Mouse (Mus musculus): ENCODE results near the gene Mtmr14. TPM values are rescaled to one million over a fixed set of nuclear protein-coding genes. Genes with fewer than 3 reads are reported as not detected.

Gene Mtmr14
- 40.7 and 42.7 TPM in 2 replicates for polyA plus RNA-seq (2015; fragmentation: Nextera tagmentation; extraction: Ambion mirVana)

DNA sequence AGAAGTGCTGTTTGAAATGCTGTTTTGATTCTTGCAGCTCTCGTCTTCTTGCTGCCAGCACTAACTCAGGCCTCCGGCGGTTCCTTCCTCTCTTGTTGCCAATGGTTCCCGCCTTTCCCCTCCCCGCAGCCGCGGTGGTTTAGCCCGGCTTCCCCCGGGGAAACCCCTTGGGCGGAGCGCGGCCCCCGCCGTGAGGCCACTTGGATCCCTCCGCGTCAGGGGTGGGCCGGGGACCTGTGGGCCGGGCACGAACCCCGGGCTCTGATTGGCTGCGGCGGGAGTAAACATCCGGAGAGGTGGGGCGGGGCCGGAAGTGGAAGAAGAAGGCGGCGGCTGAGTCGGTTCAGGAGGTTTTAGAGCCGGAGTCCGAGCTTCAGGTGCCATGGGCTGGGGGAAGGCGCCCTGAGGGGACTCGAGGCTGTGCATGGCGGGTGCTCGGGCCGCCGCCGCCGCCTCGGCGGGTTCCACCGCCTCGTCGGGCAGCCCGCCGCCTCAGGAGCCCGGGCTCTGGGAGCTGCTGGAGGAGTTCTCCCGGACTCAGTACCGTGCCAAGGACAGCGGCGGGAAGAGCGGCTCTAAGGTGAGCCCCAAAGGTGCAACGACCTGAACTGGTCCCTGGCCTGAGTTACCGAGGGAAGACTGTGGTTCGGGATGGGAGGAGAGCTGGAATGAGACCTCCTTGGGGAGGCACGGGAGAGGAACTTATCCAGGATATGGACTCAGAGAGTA lies at the start of gene Mtmr14:
Gene Mtmr14 (plus strand): TSS at position 302 of the 729 bp plus-strand sequence.

DNA sequence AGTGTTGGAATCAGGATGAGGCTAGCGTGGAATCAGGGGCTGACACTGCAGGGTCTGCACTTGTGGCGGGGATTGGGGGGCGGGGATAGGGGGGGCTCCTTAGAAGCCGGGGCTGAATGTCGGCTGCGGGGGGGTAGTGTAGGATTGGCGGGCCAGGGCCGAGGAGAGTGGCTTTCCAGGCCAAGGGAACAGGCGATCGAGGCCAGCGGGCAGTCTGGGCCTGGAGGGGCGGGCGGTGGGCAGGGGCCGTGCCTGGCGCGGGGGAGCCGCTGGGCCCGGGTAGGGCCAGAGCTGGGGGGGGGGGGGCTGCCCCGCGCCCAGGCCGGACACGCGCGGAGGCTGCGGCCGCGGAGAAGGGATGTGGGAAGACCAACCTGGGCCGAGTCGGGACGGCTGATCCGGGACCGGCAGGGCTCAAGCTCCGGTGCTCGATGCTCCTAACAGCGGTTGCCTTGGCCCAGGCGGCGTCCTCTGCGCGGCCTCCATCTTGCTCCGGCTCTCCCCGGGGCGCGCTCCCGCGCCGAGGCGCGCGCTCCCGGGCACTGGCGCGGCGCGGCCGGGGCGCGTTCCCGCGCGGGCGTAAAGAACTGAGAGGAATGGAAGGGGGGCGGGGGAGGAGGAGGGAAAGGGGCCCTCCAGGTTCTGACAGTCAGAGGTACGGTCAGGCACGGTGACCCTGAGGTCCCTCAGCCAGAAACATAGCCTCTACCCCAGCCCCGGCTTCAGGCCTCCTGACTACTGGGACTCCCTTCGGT lies 42.6 kb upstream of the Mtmr14 start, which contains the start of gene Lhfpl4:
Gene Lhfpl4 (minus strand): TSS at position 544 of the 755 bp plus-strand sequence.

DNA sequence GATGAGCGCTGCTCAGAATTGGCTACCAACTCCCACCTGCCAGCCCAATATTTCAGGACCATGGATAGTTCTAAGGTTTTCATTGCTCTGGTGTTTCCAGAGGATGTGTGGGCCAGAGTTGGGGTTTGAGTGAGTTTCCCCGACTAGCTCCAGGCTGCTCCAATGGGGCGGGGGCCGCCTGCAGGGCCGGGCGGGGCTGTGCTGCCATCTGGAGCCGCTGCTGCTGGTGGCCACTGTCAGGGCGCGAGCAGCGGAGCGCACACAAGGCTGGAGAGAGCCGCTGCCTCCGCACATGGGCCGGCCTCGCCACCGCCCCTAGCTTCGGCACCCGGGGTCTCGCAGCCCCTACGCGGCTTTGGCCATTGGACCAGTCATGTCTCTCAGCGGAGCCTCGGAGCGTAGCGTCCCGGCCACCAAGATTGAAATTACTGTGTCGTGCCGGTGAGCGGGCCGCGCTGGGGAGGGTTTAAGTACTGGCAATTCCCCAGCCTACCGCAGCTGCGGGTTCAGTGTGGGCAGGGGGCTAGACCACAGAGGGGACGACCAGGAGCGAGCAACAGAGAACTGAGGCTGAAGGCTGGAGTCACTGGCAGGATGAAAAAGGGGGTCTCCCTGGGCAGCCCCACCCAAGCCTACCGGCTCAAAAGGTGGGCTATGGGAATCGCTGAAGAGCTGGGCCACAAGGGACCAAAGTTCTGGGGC lies 44.6 kb downstream of the Mtmr14 start, which contains the start of gene Cpne9:
Gene Cpne9 (plus strand): TSS at position 207 of the 702 bp plus-strand sequence.

DNA sequence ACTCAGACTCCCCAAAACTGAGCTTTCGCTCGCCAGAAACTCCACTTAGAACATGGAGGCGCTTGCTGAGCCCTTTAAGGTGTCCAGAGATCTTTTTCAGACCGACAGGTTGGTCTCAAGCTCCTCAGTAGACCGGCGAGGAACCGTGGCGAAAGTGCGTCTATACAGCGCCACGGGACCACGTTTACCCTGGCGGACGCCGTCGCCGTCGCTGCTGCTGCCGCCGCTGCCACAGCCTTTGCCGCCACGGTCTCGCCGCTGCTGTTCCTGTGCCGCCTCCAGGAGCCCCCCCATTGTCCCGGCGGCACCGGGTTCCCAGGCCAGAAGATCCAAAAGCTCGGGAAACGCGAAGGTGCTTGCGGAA lies 69.3 kb downstream of the Mtmr14 start, which contains the start of gene Brpf1:
Gene Brpf1 (plus strand): TSS at position 152 of the 364 bp plus-strand sequence.

DNA sequence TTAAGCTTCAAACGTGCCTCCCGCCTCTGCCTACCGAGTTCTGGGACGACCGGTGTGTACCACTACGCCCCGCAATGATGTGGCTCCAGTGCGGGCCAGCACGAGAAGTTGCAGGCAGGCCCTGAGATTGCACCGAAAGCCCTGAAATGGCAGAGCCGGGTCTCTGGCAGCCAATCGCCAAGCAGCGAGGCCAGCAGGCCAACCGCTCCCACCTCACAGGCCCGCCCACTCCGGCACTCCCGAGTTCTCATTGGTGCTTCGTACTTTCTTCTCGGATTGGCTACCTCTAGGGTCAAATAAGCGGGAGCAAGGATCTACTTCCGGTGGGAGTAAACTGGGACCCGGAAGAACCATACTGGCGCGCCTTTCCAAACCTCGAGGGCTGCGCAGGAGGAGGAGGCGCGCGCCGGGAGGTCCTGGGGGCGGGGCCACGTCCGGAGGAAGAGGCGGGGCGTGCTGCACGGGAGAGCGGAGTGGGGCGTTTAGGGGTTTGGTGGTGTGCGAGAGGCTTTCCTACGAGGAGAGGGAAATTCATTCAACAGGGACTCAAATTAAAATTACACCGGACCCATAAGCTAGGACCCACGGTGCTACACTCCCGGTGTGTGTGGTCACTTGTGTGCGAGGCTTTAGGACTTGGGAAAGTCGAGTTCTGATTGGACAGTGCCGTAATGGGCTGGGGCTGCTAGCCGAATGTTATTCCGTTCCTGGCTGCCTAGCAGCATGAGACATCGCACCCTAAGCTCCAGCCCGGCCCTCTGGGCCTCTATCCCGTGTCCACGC lies 89.1 kb downstream of the Mtmr14 start, which contains the start of gene Ogg1:
Gene Ogg1 (plus strand): TSS at position 440 of the 783 bp plus-strand sequence.

Other genes with a start within 250 kb of the Mtmr14 start
- gene Thumpd3, start 191.6 kb upstream of the Mtmr14 start, polyA plus RNA-seq (2015; fragmentation: Nextera tagmentation; extraction: Ambion mirVana): 30.1 and 33.1 TPM in 2 replicates
- gene Setd5, start 160.5 kb upstream of the Mtmr14 start, polyA plus RNA-seq (2015; fragmentation: Nextera tagmentation; extraction: Ambion mirVana): 35.8 and 47.0 TPM in 2 replicates
- gene Lhfpl4, start 42.5 kb upstream of the Mtmr14 start, polyA plus RNA-seq (2015; fragmentation: Nextera tagmentation; extraction: Ambion mirVana): 0.42 and 0.46 TPM in 2 replicates
- gene Cpne9, start 44.5 kb downstream of the Mtmr14 start, polyA plus RNA-seq (2015; fragmentation: Nextera tagmentation; extraction: Ambion mirVana): not detected in 2 replicates
- 7.1 and 7.6 TPM in 2 replicates for gene Brpf1, start 69.3 kb downstream of the Mtmr14 start, polyA plus RNA-seq (2015; fragmentation: Nextera tagmentation; extraction: Ambion mirVana)
- gene Ogg1, start 89.1 kb downstream of the Mtmr14 start, polyA plus RNA-seq (2015; fragmentation: Nextera tagmentation; extraction: Ambion mirVana): 6.3 and 9.3 TPM in 2 replicates
- 89.5 and 100.0 TPM in 2 replicates for gene Camk1, start 106.1 kb downstream of the Mtmr14 start, polyA plus RNA-seq (2015; fragmentation: Nextera tagmentation; extraction: Ambion mirVana)
- gene Tada3, start 140.0 kb downstream of the Mtmr14 start, polyA plus RNA-seq (2015; fragmentation: Nextera tagmentation; extraction: Ambion mirVana): 38.4 and 39.1 TPM in 2 replicates
- 327 and 354 TPM in 2 replicates for gene Arpc4, start 140.3 kb downstream of the Mtmr14 start, polyA plus RNA-seq (2015; fragmentation: Nextera tagmentation; extraction: Ambion mirVana)
- gene Ttll3, start 151.4 kb downstream of the Mtmr14 start, polyA plus RNA-seq (2015; fragmentation: Nextera tagmentation; extraction: Ambion mirVana): 1.0 and 1.2 TPM in 2 replicates
- gene Rpusd3, start 181.5 kb downstream of the Mtmr14 start, polyA plus RNA-seq (2015; fragmentation: Nextera tagmentation; extraction: Ambion mirVana): 11.4 and 16.5 TPM in 2 replicates
- not detected in 2 replicates for gene Cidec, start 197.9 kb downstream of the Mtmr14 start, polyA plus RNA-seq (2015; fragmentation: Nextera tagmentation; extraction: Ambion mirVana)
- gene Jagn1, start 204.7 kb downstream of the Mtmr14 start, polyA plus RNA-seq (2015; fragmentation: Nextera tagmentation; extraction: Ambion mirVana): 79.2 and 82.8 TPM in 2 replicates
- 54.7 and 60.4 TPM in 2 replicates for gene Il17re, start 220.6 kb downstream of the Mtmr14 start, polyA plus RNA-seq (2015; fragmentation: Nextera tagmentation; extraction: Ambion mirVana)
- gene Il17rc, start 233.6 kb downstream of the Mtmr14 start, polyA plus RNA-seq (2015; fragmentation: Nextera tagmentation; extraction: Ambion mirVana): 28.2 and 32.1 TPM in 2 replicates
- gene Creld1, start 245.5 kb downstream of the Mtmr14 start, polyA plus RNA-seq (2015; fragmentation: Nextera tagmentation; extraction: Ambion mirVana): 33.3 and 33.8 TPM in 2 replicates